Mouse (Mus musculus): ENCODE data around the gene Pla2g5.

DNA sequence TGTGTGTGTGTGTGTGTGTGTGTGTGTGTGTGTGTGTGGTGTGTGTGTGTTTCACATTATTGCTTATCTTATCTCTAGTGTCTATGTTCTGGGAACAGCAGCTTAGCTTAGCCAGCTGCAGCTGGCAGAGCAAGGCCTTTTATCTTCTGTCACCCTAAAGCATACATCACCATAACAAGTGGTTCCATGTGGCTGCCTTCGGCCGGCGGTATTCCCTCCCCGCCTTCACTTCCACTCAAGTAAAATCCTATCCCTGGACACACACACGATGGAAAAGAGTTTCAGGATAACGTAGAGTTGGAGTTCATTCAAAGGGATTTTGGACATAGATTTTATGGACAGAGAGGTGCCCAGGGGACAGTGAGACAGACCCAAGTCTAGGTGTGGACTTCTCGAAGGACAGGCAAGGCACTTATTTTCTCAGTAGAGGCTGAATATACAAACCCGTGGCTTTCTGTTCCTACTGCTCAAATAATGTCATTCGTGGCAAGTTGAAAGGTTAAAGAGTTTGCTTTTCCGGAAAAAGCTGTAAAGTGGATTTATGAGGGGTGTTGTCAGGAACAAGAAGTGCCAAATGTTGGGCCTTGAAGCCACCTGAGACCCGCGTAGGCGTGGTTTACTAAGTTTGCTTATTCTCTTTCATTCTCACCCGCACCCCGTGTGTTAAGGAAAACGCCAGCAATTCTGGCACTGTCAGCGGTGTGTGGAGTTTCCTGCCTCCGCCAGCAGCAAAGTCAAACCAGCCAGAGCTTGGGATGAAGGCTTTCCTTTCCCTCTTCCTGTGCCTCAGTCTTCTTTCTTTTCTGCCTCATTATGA lies 37.3 kb downstream of the Pla2g5 start:
- no peak for TF ChIP-seq POLR2A (IDR thresholded peaks at IDR 0.05; ENCODE audit: control insufficient read depth, low read depth, low read length)
- no peak for TF ChIP-seq CTCF (IDR thresholded peaks at IDR 0.05; ENCODE audit: control insufficient read depth, insufficient read depth, insufficient replicate concordance, low read depth, low read length)
